In genomic region chr6:85374734-85375114, GRCm38 (mm10) we compare ENCODE assay signal across 8 mouse cellular contexts. TPM values are rescaled to one million over a fixed set of nuclear protein-coding genes. Genes with fewer than 3 reads are reported as not detected.
DNase-seq lines count a peak whose midpoint lies in the region; ATAC-seq lines count a peak whose summit lies in the region.

No protein-coding gene starts in this region.

- H3K4me2 ChIP-seq in heart, embryonic 13.5 days = peak overlapping the region; percentile 75
- H3K4me2 ChIP-seq in liver, embryonic 12.5 days = peak overlapping the region; percentile 99
- H3K4me2 ChIP-seq in stomach, embryonic 15.5 days = peak overlapping the region; percentile 92

- no peaks in the 10 kb centered on the region for H3K9me3 ChIP-seq in heart, embryonic 13.5 days
- H3K9me3 ChIP-seq in liver, embryonic 12.5 days (replicated peaks) = no peaks in the 10 kb centered on the region
- no peaks in the 10 kb centered on the region for H3K9me3 ChIP-seq in stomach, embryonic 15.5 days

- H3K36me3 ChIP-seq in heart, embryonic 13.5 days = peaks cover 15% of the 10 kb centered on the region; the same call in 1 of the 2 replicates
- H3K36me3 ChIP-seq in liver, embryonic 12.5 days = no peaks in the 10 kb centered on the region
- H3K36me3 ChIP-seq in stomach, embryonic 15.5 days = no peaks in the 10 kb centered on the region

- DNase-seq in CD4-positive helper T cell, adult 2 months (ENCODE audit: low read depth, low spot score) = peak; percentile 97
- peak; percentile 90 for DNase-seq in brain, embryonic 18.5 days (ENCODE audit: low read depth, low spot score)
- peak; percentile 100 for DNase-seq in kidney, postnatal 10 days
- peak; percentile 97 to 98 for DNase-seq in natural killer cell, adult 2 months (ENCODE audit: low spot score in 2 of 2)

- H3K4me1 ChIP-seq in heart, embryonic 13.5 days = peaks cover 64% of the 10 kb centered on the region
- peaks cover 51% of the 10 kb centered on the region for H3K4me1 ChIP-seq in liver, embryonic 12.5 days
- peaks cover 25% of the 10 kb centered on the region; the same call in 1 of the 2 replicates for H3K4me1 ChIP-seq in stomach, embryonic 15.5 days

- peak overlapping the region; percentile 94 for H3K4me3 ChIP-seq in heart, embryonic 13.5 days
- H3K4me3 ChIP-seq in liver, embryonic 12.5 days = peak overlapping the region; percentile 66
- H3K4me3 ChIP-seq in stomach, embryonic 15.5 days (replicated peaks) = peak overlapping the region; percentile 76

- 0% methylated on average over 19 of the region's 19 CpGs for WGBS in heart, embryonic 13.5 days
- under 1% methylated on average over 19 of the region's 19 CpGs for WGBS in liver, embryonic 12.5 days (ENCODE audit: insufficient replicate concordance)
- 0% methylated on average over 19 of the region's 19 CpGs for WGBS in stomach, embryonic 15.5 days

- H3K27me3 ChIP-seq in heart, embryonic 13.5 days (replicated peaks) = no peaks in the 10 kb centered on the region
- peaks cover 28% of the 10 kb centered on the region for H3K27me3 ChIP-seq in liver, embryonic 12.5 days (replicated peaks)
- H3K27me3 ChIP-seq in stomach, embryonic 15.5 days (replicated peaks) = no peaks in the 10 kb centered on the region

- peak overlapping the region; percentile 96 for H3K27ac ChIP-seq in heart, embryonic 13.5 days (replicated peaks)
- H3K27ac ChIP-seq in liver, embryonic 12.5 days = no peak overlapping the region
- H3K27ac ChIP-seq in stomach, embryonic 15.5 days = no peak overlapping the region

- ATAC-seq in erythroid progenitor cell, adult 5-6 weeks (replicated peaks; ENCODE audit: low FRiP score, poor library complexity, severe bottlenecking) = peak; percentile 93
- peak; percentile 95 for ATAC-seq in heart, embryonic 13.5 days (ENCODE audit: extremely low read depth, insufficient number of reproducible peaks, low FRiP score, low TSS enrichment)
- ATAC-seq in liver, embryonic 12.5 days = peak; percentile 94
- peak; percentile 98 for ATAC-seq in stomach, embryonic 15.5 days (ENCODE audit: insufficient read depth, low FRiP score, low read depth)

- H3K9ac ChIP-seq in heart, embryonic 13.5 days = peak overlapping the region; percentile 98
- H3K9ac ChIP-seq in liver, embryonic 12.5 days = no peak overlapping the region
- no peak overlapping the region for H3K9ac ChIP-seq in stomach, embryonic 15.5 days

RNA-seq across cellular contexts. Expression of gene Rab11fip5, which starts 0.3 kb away (rescaled TPM):
- total RNA-seq in erythroid progenitor cell, adult 5-6 weeks (2015; ENCODE audit: low replicate concordance) = 0.36 and 0.84 TPM in 2 replicates
- total RNA-seq in erythroid progenitor cell, adult 5-6 weeks (2017; ENCODE audit: low replicate concordance) = 3.6 TPM in 1 of 2 replicates, not detected in the other
- 38.7 and 45.2 TPM in 2 replicates for polyA plus RNA-seq in heart, embryonic 13.5 days (2015; fragmentation: Nextera tagmentation; extraction: Ambion mirVana)
- 0.68 and 0.79 TPM in 2 replicates for polyA plus RNA-seq in liver, embryonic 12.5 days (2016; fragmentation: Nextera tagmentation; extraction: Ambion mirVana)
- 11.1 and 12.2 TPM in 2 replicates for polyA plus RNA-seq in stomach, embryonic 15.5 days (2015; fragmentation: Nextera tagmentation; extraction: Ambion mirVana)

RNA-seq across cellular contexts. Expression of gene Sfxn5, which starts 41.5 kb away (rescaled TPM):
- 0.72 and 0.84 TPM in 2 replicates for total RNA-seq in erythroid progenitor cell, adult 5-6 weeks (2015; ENCODE audit: low replicate concordance)
- 1.2 and 1.7 TPM in 2 replicates for total RNA-seq in erythroid progenitor cell, adult 5-6 weeks (2017; ENCODE audit: low replicate concordance)
- 3.3 and 4.6 TPM in 2 replicates for polyA plus RNA-seq in heart, embryonic 13.5 days (2015; fragmentation: Nextera tagmentation; extraction: Ambion mirVana)
- polyA plus RNA-seq in liver, embryonic 12.5 days (2016; fragmentation: Nextera tagmentation; extraction: Ambion mirVana) = 2.6 and 3.1 TPM in 2 replicates
- polyA plus RNA-seq in stomach, embryonic 15.5 days (2015; fragmentation: Nextera tagmentation; extraction: Ambion mirVana) = 11.0 and 11.5 TPM in 2 replicates

RNA-seq across cellular contexts. Expression of gene Noto, which starts 49.0 kb away (rescaled TPM):
- total RNA-seq in erythroid progenitor cell, adult 5-6 weeks (2015; ENCODE audit: low replicate concordance) = not detected in 2 replicates
- not detected in 2 replicates for total RNA-seq in erythroid progenitor cell, adult 5-6 weeks (2017; ENCODE audit: low replicate concordance)
- not detected in 2 replicates for polyA plus RNA-seq in heart, embryonic 13.5 days (2015; fragmentation: Nextera tagmentation; extraction: Ambion mirVana)
- not detected in 2 replicates for polyA plus RNA-seq in liver, embryonic 12.5 days (2016; fragmentation: Nextera tagmentation; extraction: Ambion mirVana)
- polyA plus RNA-seq in stomach, embryonic 15.5 days (2015; fragmentation: Nextera tagmentation; extraction: Ambion mirVana) = not detected in 2 replicates

RNA-seq across cellular contexts. Expression of gene Smyd5, which starts 57.1 kb away (rescaled TPM):
- 2.5 and 6.7 TPM in 2 replicates for total RNA-seq in erythroid progenitor cell, adult 5-6 weeks (2015; ENCODE audit: low replicate concordance)
- 2.4 and 6.2 TPM in 2 replicates for total RNA-seq in erythroid progenitor cell, adult 5-6 weeks (2017; ENCODE audit: low replicate concordance)
- polyA plus RNA-seq in heart, embryonic 13.5 days (2015; fragmentation: Nextera tagmentation; extraction: Ambion mirVana) = 38.0 and 39.6 TPM in 2 replicates
- polyA plus RNA-seq in liver, embryonic 12.5 days (2016; fragmentation: Nextera tagmentation; extraction: Ambion mirVana) = 41.6 and 45.4 TPM in 2 replicates
- polyA plus RNA-seq in stomach, embryonic 15.5 days (2015; fragmentation: Nextera tagmentation; extraction: Ambion mirVana) = 41.4 and 48.6 TPM in 2 replicates
